ENCODE assay signal across 7 mouse cellular contexts in genomic region chr13:19365596-19365995, GRCm38 (mm10). TPM values are rescaled to one million over a fixed set of nuclear protein-coding genes. Genes with fewer than 3 reads are reported as not detected.
DNase-seq lines count a peak whose midpoint lies in the region; ATAC-seq and TF ChIP-seq lines count a peak whose summit lies in the region.

No protein-coding gene starts in this region.

- TF ChIP-seq CTCF in Patski (IDR thresholded peaks at IDR 0.05), result peak; percentile 90

- in situ Hi-C loops in Patski (cut with MboI; ENCODE audit: low pct_unique_long_range_greater_than_20kb), result loop anchor here (5.0 to 25.0 kb wide), 2 partner anchors 72 to 1797 kb away; no protein-coding TSS in a partner anchor

- no peak overlapping the region for H3K4me3 ChIP-seq in neural tube, embryonic 15.5 days (replicated peaks)

- no peak overlapping the region for H3K27ac ChIP-seq in neural tube, embryonic 15.5 days (replicated peaks)

- peak; percentile 52 for ATAC-seq in Patski
- peak; percentile 82 for ATAC-seq in neural tube, embryonic 15.5 days (ENCODE audit: low FRiP score)

- H3K4me1 ChIP-seq in neural tube, embryonic 15.5 days, result no peaks in the 10 kb centered on the region

- peaks cover 43% of the 10 kb centered on the region for H3K36me3 ChIP-seq in neural tube, embryonic 15.5 days

- intact Hi-C loops in gastrocnemius, postnatal 14 days (cut with DNase I; ENCODE audit: low total_unique reads), result loop anchor here (5.0 to 10.0 kb wide), 3 partner anchors 72 to 319 kb away; no protein-coding TSS in a partner anchor

- CTCF ChIA-PET in Patski (lab: Charles Lee), result interaction anchor here (0.5 to 5.5 kb wide), 28 partner anchors 10 to 319 kb away, joined by 3 to 45 read pairs (median 4); partner anchors contain the start of gene Stard3nl

- no peaks in the 10 kb centered on the region for H3K27me3 ChIP-seq in Patski
- no peaks in the 10 kb centered on the region for H3K27me3 ChIP-seq in neural tube, embryonic 15.5 days (replicated peaks)

- H3K4me2 ChIP-seq in neural tube, embryonic 15.5 days, result no peak overlapping the region

- WGBS in neural tube, embryonic 15.5 days, result 30% methylated on average over 4 of the region's 4 CpGs

- POLR2A ChIA-PET in Patski (lab: Charles Lee), result no interaction called here

- no peak overlapping the region for H3K9ac ChIP-seq in neural tube, embryonic 15.5 days (replicated peaks)

- DNase-seq in CD8-positive naive resting alpha-beta T cell, adult 2 months (ENCODE audit: low read depth in 2 of 2, low spot score in 2 of 2), result peak; percentile 19 to 52
- DNase-seq in Patski (ENCODE audit: low read depth, low spot score), result peak; percentile 25
- peak; percentile 78 to 86 for DNase-seq in cerebellum, postnatal 25 days
- DNase-seq in gastrocnemius, postnatal 14 days, result peak; percentile 43
- DNase-seq in kidney, postnatal 14 days, result peak; percentile 71
- peak; percentile 30 to 64 for DNase-seq in lung, adult 18-20 months

- no peaks in the 10 kb centered on the region for H3K9me3 ChIP-seq in neural tube, embryonic 15.5 days (replicated peaks)

RNA-seq across cellular contexts. Expression of gene Stard3nl, which starts 30.0 kb away (rescaled TPM):
- polyA plus RNA-seq in Patski (2021), result 54.0 TPM
- 10 to 100 TPM in 1 of 2 experiments, 1 to 10 TPM in 1; 8.0 to 10.9 TPM for total RNA-seq in gastrocnemius, postnatal 14 days (2021)
- polyA plus RNA-seq in neural tube, embryonic 15.5 days (2015; fragmentation: Nextera tagmentation; extraction: Ambion mirVana), result 200 and 219 TPM in 2 replicates

Comparison
In these comparisons a context has a peak if more than half of its experiments do, and no peak if none do; other contexts are left out.
1. DNase-seq: peak in every context shown above with its lines; median percentile 82 in cerebellum, postnatal 25 days; 71 in kidney, postnatal 14 days; 47 in lung, adult 18-20 months; 43 in gastrocnemius, postnatal 14 days; 36 in CD8-positive naive resting alpha-beta T cell, adult 2 months; 25 in Patski.